Mouse (Mus musculus): ENCODE measurements around the gene Erc1.
A peak's percentile ranks its signal among the peaks of the same experiment; 100 is the strongest.

The Erc1 gene

GRCm38 (mm10) chr6:119796911-119797486 lies 51.0 kb downstream of the Erc1 start:
- peak; percentile 33 to 57 for DNase-seq

GRCm38 (mm10) chr6:119796291-119796690 lies 51.7 kb downstream of the Erc1 start:
- no peak for DNase-seq

DNA sequence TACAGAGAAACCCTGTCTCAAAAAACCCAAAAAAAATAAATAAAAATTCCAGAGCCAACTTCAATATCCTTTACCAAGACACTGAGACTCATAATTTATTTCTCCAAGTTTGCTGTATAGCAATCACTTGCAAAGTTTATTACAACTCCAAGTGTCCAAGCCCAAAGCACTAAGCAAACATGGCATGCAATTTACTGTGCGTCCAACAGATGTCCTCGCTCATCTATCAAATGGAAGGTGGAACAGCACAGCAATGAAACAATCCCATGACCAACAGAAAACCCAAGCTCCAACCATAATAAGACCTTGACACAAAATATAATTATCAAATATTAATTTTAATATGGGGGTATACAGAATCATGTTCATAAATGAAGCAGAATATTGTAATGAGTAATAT lies 55.4 kb downstream of the Erc1 start:
- DNase-seq = peak; percentile 80 to 83

GRCm38 (mm10) chr6:119782416-119782815 lies 65.6 kb downstream of the Erc1 start:
- no peak for DNase-seq

GRCm38 (mm10) chr6:119781109-119781508 lies 66.9 kb downstream of the Erc1 start:
- no peak for DNase-seq

- DNase-seq = no peak
These were observed 79.2 kb downstream of the Erc1 start for GRCm38 (mm10) chr6:119768778-119769177.

GRCm38 (mm10) chr6:119764355-119764754 lies 83.6 kb downstream of the Erc1 start:
- no peak for DNase-seq

- no peak for DNase-seq
These were observed 88.1 kb downstream of the Erc1 start for GRCm38 (mm10) chr6:119759866-119760265.

- DNase-seq = no peak
These were observed 89.5 kb downstream of the Erc1 start for GRCm38 (mm10) chr6:119758490-119758889.

DNA sequence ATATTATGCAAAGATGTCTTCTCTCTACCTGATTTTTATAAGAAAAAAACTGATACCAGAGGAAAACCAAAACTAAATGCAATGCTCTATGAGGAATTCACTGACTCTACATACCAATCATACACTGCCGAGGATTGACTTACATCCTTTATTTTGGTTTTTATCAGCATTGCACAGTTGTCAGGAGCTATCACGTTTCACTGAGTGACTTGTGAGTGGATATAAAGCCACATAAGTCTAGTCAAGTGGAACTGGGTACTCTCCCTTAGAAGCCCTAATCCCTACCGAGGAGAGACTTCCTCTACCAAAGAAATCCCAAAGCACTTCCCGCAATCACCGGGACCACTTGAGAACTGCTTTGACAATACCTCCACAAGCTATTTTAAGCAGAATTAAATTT lies 90.2 kb downstream of the Erc1 start:
- no peak for DNase-seq

GRCm38 (mm10) chr6:119755866-119756265 lies 92.1 kb downstream of the Erc1 start:
- no peak for DNase-seq

DNA sequence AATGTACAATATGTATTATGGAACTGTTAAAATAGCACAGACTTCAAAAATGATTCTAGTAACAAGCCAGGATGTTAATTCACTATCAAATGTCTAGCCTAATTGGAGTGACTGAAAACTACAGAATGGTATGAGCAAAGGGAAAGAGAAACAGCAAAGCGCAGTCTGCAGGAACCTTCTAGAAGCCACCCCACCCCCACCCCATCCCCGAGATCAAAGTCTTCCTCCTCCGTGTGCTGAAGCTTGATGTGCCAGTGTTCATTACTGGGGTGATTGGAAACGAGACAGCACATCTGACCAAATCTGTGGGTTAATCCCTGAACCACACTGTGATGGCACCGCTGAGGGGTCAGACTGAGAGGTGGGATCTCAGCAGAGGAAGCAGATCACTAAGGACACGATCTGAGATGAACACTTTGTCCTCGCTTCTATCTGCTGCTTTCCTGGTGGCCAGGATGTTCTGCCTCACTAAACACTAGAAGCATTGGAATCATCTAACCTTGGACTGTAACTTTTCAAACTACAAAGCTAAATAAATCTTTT lies 98.8 kb downstream of the Erc1 start:
- DNase-seq = no peak

DNA sequence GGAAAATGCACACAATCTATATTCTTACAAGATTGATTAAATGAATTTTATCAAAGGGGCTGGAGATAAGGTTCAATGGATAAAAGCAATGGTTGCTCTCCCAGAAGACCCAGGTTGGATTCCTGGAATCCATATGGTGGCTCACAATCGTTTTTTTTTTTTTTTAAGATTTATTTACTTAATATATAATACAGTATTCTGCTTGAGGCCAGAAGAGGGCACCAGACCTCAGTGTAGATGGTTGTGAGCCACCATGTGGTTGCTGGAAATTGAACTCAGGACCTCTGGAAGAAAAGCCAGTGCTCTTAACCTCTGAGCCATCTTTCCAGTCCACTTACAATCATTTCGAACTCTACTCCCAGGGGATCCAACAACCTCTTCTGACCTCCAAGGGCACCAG lies 106.1 kb downstream of the Erc1 start:
- no peak for DNase-seq

GRCm38 (mm10) chr6:119740541-119740940 lies 107.4 kb downstream of the Erc1 start:
- no peak for DNase-seq

GRCm38 (mm10) chr6:119738638-119739375 lies 109.2 kb downstream of the Erc1 start:
- no peak for DNase-seq

DNA sequence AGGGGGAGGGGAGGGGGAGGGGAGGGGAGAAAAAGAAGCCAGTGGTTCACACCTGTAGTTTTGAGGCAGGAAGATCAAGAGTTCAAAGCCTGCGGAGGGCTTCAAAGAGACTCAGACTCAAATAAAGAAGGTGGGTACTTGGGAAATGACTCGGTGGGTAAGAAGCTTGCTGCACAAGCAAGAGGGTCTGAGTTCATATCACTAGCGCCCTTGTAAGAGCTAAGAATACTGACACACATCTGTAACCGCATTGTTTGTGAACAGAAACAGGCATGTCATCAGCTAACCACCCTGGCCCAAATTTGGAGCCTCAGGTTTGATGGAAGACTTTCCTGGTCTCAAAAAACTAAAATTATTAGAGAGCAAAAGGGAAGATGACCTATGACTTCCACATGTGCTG lies 110.3 kb downstream of the Erc1 start:
- no peak for DNase-seq

- DNase-seq = peak in 1 of 2 experiments; percentile 35
These were observed 112.0 kb downstream of the Erc1 start for GRCm38 (mm10) chr6:119735937-119736336.

GRCm38 (mm10) chr6:119731155-119731554 lies 116.8 kb downstream of the Erc1 start:
- DNase-seq = no peak

DNA sequence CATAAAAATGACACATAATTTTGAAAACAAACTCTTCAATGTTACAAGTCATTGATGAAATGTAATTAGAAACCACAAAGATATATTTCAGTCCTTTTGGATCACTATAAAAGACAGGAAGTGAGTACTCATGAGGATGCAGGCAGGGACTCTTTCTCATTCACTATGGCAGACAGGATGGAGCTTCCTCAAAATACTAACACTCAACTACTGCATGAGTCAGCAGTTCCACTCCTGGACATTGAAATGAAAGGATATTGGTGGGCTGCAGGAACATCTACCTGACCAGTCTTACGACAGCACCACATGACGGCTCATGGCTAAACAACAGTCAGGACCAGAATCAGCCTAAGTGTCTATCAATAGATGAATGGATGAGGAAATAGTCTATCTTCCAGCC lies 132.7 kb downstream of the Erc1 start:
- DNase-seq = no peak

DNA sequence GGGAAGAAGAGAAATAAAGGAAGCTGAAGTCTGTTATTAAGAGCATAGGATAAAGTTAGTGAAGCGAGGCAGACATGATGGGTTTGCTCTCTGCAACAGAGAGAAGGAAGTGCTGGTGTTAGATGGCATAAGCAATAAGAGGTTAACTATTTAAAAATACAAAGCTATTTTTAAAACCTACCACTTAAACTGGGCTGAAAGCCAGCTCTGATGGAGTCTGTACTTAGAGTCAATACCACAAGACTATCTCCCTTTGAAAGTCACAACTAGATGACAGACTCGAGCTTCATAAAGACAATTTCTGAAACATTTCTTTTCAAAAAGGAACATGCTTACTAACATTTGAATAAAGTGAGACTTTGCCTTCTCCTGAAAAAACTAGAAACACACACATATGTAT lies 134.0 kb downstream of the Erc1 start:
- DNase-seq = no peak

DNA sequence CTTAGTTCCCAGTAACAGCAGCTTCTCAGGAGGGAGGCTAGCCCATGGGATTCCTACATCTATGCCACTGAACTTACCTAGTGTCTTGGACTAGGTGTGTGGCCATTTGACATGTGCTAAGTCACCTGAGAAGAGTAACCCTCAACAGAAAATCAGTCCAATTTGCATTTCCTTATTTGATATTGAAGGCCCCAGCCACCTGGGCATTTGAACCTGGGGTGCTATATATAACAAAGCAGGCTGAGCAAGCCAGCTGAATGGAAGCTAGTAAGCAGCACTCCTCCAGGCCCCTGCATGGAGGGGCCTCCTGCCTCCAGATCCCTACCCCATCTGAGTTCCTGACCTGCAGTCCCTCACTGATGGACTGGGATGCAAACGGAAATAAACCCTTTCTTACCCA lies 135.5 kb downstream of the Erc1 start:
- DNase-seq = no peak

- DNase-seq = no peak
These were observed 136.2 kb downstream of the Erc1 start for GRCm38 (mm10) chr6:119711649-119712305.

DNA sequence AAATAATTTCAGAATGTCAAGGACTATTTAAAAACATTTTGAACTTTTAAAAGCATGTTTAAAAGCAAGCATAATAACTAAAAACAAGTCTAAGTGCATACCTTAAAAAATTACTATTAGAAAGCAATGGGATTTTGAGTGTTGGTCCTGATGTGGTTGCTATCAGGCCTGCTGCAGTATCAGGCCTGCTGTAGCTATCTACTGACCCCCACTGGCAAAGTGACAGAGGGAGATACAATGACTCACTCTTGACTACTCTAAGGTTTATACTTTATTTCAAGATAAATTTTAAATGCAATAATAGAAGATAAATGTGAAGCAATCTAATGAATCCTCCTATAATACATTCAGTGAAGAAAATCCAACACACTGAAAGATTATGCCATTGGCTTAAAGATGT lies 138.4 kb downstream of the Erc1 start:
- peak in 1 of 2 experiments; percentile 11 for DNase-seq

GRCm38 (mm10) chr6:119707911-119708310 lies 140.1 kb downstream of the Erc1 start:
- peak in 1 of 2 experiments; percentile 40 for DNase-seq

Data from cerebellum, postnatal 14 days (tissue).